Mouse (Mus musculus): ENCODE data around the gene Cdh24. TPM values are rescaled to one million over a fixed set of nuclear protein-coding genes. Genes with fewer than 3 reads are reported as not detected.
A peak's percentile ranks its signal among the peaks of the same experiment; 100 is the strongest.

The Cdh24 gene
- polyA plus RNA-seq, 2 experiments: 0.13 to 1.4 TPM

DNA sequence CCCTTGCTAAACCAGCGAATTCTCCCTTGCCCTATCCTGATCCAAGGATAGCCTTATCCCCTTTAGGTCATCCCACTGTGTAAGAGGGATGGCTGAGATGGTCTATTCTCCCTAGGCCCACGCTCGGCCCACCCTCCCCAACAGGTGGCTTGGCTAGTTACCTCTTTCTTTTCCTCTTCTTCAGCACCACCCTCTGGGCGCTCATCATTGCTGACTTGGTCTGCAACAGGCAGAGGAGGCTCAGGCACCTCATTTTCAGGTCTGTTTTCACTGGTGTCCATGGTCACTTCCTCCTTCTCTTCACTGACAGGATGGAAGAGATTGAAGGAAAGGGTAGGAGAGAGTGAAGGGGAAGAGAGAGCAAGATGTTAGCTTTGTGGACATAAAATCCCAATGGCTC lies 10.4 kb upstream of the Cdh24 start:
- ATAC-seq (ENCODE audit: insufficient read depth): 0 out of 2 replicates have a peak, but pooled peaks have one; percentile 2
- 68% methylated on average over 4 of the region's 4 CpGs for WGBS (ENCODE audit: insufficient replicate concordance)
- Histone ChIP-seq H3K27ac (no peak overlapping the region), H3K4me1 (replicated peaks; ENCODE audit: control insufficient read depth in 2 of 2, insufficient read depth in 2 of 2, low read length in 1 of 2) (peaks cover 14 to 19% of the 10 kb centered on the region in 2 experiments), H3K4me3 (ENCODE audit: insufficient read depth in 1 of 2, low read depth in 2 of 2, low read length in 2 of 2) (no peak overlapping the region), H3K4me2 (ENCODE audit: low read depth) (no peak overlapping the region), H3K27me3 (ENCODE audit: control insufficient read depth, insufficient read depth, low read length) (no peaks in the 10 kb centered on the region), H3K9ac (replicated peaks) (no peak overlapping the region), H3K36me3 (replicated peaks; ENCODE audit: control insufficient read depth, insufficient read depth, low read depth) (peaks cover 59% of the 10 kb centered on the region), H3K9me3 (ENCODE audit: control insufficient read depth, low read length) (no peaks in the 10 kb centered on the region)
- no peak for DNase-seq (ENCODE audit: low read depth in 3 of 3, low spot score in 3 of 3)
- TF ChIP-seq EP300 (IDR thresholded peaks at IDR 0.05; ENCODE audit: low read depth) (no peak), CTCF (IDR thresholded peaks at IDR 0.05; ENCODE audit: low read depth) (no peak)

DNA sequence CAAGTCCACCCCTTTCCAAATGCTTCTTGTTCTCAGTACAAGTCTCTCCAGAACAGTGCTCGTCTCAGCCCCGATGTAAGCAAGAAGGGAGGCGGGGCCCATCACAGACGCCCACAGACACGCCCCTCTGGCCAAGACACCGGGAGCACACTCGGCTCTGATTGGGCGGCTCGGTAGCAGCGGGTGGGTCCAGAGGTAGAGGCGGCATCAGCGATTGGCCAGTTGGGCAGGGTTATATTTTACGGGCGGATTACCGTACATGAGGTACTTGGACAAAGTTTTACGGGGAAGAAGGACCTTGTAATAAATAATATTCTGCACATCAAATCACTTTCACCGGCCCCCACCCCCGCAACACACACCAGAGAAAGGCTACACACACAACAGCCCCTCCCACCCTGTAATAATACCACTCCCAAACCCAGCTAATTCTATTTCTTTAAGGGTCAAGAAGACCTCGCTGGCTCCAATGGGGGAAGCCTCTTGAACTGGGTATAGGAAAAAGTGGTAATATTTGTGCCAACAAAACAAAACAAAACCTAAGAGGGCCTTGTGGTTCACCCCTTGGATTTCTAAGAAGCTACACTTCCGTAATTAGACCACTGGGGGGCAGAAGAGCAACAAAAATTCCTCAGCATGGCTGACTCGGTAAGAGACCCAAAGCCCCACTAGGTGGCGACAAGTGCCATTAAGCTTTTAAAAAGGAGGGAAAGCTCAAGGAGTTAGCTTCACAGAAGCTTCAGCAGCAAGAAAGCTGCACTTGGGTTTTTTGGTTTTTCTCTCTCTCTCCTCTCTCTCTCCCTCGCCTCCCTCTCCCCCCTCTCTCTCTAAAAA lies 9.7 kb upstream of the Cdh24 start:
- peaks cover 14 to 19% of the 10 kb centered on the region in 2 experiments for H3K4me1 ChIP-seq (replicated peaks; ENCODE audit: control insufficient read depth in 2 of 2, insufficient read depth in 2 of 2, low read length in 1 of 2)
- H3K4me2 ChIP-seq (ENCODE audit: low read depth): no peak overlapping the region
- WGBS (ENCODE audit: insufficient replicate concordance): 50% methylated on average over 23 of the region's 23 CpGs
- no peaks in the 10 kb centered on the region for H3K27me3 ChIP-seq (ENCODE audit: control insufficient read depth, insufficient read depth, low read length)
- peaks cover 60% of the 10 kb centered on the region for H3K36me3 ChIP-seq (replicated peaks; ENCODE audit: control insufficient read depth, insufficient read depth, low read depth)
- peak; percentile 58 for ATAC-seq (ENCODE audit: insufficient read depth)
- H3K27ac ChIP-seq: no peak overlapping the region
- TF ChIP-seq EP300 (IDR thresholded peaks at IDR 0.05; ENCODE audit: low read depth) (no peak), CTCF (IDR thresholded peaks at IDR 0.05; ENCODE audit: low read depth) (peak; percentile 96)
- no peak overlapping the region for H3K4me3 ChIP-seq (ENCODE audit: insufficient read depth in 1 of 2, low read depth in 2 of 2, low read length in 2 of 2)
- no peak overlapping the region for H3K9ac ChIP-seq (replicated peaks)
- peak; percentile 85 to 89 (median 86) for DNase-seq (ENCODE audit: low read depth in 3 of 3, low spot score in 3 of 3)
- no peaks in the 10 kb centered on the region for H3K9me3 ChIP-seq (ENCODE audit: control insufficient read depth, low read length)

DNA sequence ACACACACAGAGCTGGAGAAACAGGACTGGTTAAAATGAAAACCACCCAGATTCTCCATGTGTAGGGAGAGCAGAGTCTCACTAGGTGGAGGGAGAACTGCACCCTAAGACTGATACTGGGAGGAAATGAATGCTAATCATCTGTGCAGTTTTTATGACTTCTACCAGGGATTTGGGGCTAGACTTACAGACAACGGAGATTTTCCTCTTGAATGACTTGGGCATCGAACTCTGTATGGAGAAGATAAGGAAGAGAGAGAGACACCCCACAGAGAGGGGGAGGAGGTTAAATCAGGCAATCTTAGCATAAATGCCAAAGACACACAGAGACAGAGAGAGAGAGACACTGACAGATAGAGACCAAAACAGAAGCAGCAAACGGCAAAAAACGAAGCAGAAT lies 6.7 kb upstream of the Cdh24 start:
- 30% methylated on average over 4 of the region's 4 CpGs for WGBS (ENCODE audit: insufficient replicate concordance)
- H3K9ac ChIP-seq (replicated peaks): no peak overlapping the region
- DNase-seq (ENCODE audit: low read depth in 3 of 3, low spot score in 3 of 3): no peak
- no peak overlapping the region for H3K4me3 ChIP-seq (ENCODE audit: insufficient read depth in 1 of 2, low read depth in 2 of 2, low read length in 2 of 2)
- ATAC-seq (ENCODE audit: insufficient read depth): no peak
- H3K36me3 ChIP-seq (replicated peaks; ENCODE audit: control insufficient read depth, insufficient read depth, low read depth): peaks cover 82% of the 10 kb centered on the region
- peaks cover 8 to 11% of the 10 kb centered on the region in 2 experiments for H3K4me1 ChIP-seq (replicated peaks; ENCODE audit: control insufficient read depth in 2 of 2, insufficient read depth in 2 of 2, low read length in 1 of 2)
- H3K4me2 ChIP-seq (ENCODE audit: low read depth): no peak overlapping the region
- no peaks in the 10 kb centered on the region for H3K27me3 ChIP-seq (ENCODE audit: control insufficient read depth, insufficient read depth, low read length)
- H3K9me3 ChIP-seq (ENCODE audit: control insufficient read depth, low read length): no peaks in the 10 kb centered on the region
- H3K27ac ChIP-seq: no peak overlapping the region
- no peak for TF ChIP-seq EP300 (IDR thresholded peaks at IDR 0.05; ENCODE audit: low read depth)
- no peak for TF ChIP-seq CTCF (IDR thresholded peaks at IDR 0.05; ENCODE audit: low read depth)

DNA sequence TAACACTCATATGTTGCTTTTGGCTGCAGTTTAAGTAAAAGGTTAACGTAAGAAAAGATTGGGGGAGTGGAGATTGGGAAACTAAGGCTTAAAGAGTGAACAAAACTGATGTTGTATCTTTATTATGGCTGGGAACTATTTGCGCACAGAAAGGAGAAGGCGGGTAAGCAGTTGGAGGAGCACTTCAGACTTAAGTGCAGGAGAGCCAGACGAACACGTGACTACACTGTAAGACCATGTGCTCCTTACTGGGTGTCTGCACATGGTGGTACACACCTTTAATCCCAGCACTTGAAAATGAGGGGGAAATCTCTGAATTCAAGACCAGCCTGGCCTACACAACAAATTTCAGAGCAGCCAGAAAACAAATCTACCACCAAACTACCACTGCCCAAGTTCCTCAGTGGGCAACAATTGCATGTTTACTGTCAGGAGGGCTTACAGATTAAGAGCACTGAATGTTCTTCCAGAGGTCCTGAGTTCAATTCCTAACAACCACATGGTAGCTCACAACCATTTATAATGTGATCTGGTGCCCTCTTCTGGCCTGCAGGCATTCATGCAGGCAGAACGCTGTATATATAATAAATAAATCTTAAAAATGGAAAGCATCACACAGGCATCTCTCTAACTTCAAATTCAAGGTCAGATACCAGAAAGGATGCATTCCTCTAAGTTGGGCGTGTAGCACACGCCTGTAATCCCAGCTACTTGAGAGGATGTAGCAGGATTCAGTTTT lies 5.9 kb upstream of the Cdh24 start:
- no peak overlapping the region for H3K4me3 ChIP-seq (ENCODE audit: insufficient read depth in 1 of 2, low read depth in 2 of 2, low read length in 2 of 2)
- H3K9ac ChIP-seq (replicated peaks): no peak overlapping the region
- no peaks in the 10 kb centered on the region for H3K9me3 ChIP-seq (ENCODE audit: control insufficient read depth, low read length)
- H3K4me1 ChIP-seq (replicated peaks; ENCODE audit: control insufficient read depth in 2 of 2, insufficient read depth in 2 of 2, low read length in 1 of 2): 0 out of 4 replicates have a peak, but pooled peaks cover 0 to 3% of the 10 kb centered on the region in 2 experiments
- no peak overlapping the region for H3K27ac ChIP-seq
- 87% methylated on average over 8 of the region's 8 CpGs for WGBS (ENCODE audit: insufficient replicate concordance)
- no peak for DNase-seq (ENCODE audit: low read depth in 3 of 3, low spot score in 3 of 3)
- H3K36me3 ChIP-seq (replicated peaks; ENCODE audit: control insufficient read depth, insufficient read depth, low read depth): peaks cover 90% of the 10 kb centered on the region
- no peaks in the 10 kb centered on the region for H3K27me3 ChIP-seq (ENCODE audit: control insufficient read depth, insufficient read depth, low read length)
- ATAC-seq (ENCODE audit: insufficient read depth): no peak
- TF ChIP-seq CTCF (IDR thresholded peaks at IDR 0.05; ENCODE audit: low read depth) (peak; percentile 56), EP300 (IDR thresholded peaks at IDR 0.05; ENCODE audit: low read depth) (no peak)
- no peak overlapping the region for H3K4me2 ChIP-seq (ENCODE audit: low read depth)

DNA sequence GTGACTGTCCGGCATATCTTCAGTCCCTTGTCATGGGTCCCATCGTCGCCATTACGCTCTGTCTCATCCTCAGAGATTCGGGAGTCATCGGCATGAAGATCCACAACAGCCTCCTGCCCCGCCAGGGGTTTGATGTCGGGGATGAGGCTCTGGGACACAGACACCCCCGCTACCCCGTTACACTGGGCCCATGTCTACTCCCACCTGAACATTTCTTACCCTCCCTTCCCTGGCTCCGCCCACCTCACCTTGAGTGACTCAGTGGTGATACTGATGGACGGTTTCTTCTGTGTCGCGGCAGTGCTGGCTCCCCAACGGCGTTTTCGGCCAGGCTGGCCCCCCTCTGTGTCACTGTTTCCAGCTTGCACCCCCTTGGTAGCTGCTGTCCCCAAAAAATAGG lies 5.3 kb upstream of the Cdh24 start:
- H3K9ac ChIP-seq (replicated peaks): no peak overlapping the region
- no peaks in the 10 kb centered on the region for H3K27me3 ChIP-seq (ENCODE audit: control insufficient read depth, insufficient read depth, low read length)
- ATAC-seq (ENCODE audit: insufficient read depth): no peak
- H3K36me3 ChIP-seq (replicated peaks; ENCODE audit: control insufficient read depth, insufficient read depth, low read depth): peaks cover 88% of the 10 kb centered on the region
- DNase-seq (ENCODE audit: low read depth in 3 of 3, low spot score in 3 of 3): no peak
- H3K9me3 ChIP-seq (ENCODE audit: control insufficient read depth, low read length): no peaks in the 10 kb centered on the region
- H3K4me3 ChIP-seq (ENCODE audit: insufficient read depth in 1 of 2, low read depth in 2 of 2, low read length in 2 of 2): no peak overlapping the region
- no peak overlapping the region for H3K27ac ChIP-seq
- H3K4me2 ChIP-seq (ENCODE audit: low read depth): no peak overlapping the region
- no peak for TF ChIP-seq CTCF (IDR thresholded peaks at IDR 0.05; ENCODE audit: low read depth)
- TF ChIP-seq EP300 (IDR thresholded peaks at IDR 0.05; ENCODE audit: low read depth): no peak
- H3K4me1 ChIP-seq (replicated peaks; ENCODE audit: control insufficient read depth in 2 of 2, insufficient read depth in 2 of 2, low read length in 1 of 2): no peaks in the 10 kb centered on the region
- WGBS (ENCODE audit: insufficient replicate concordance): 91% methylated on average over 17 of the region's 17 CpGs
